Mouse (Mus musculus) embryonic facial prominence, embryonic 13.5 days (tissue): ENCODE data around the gene Usp25. TPM values are rescaled to one million over a fixed set of nuclear protein-coding genes. Genes with fewer than 3 reads are reported as not detected.

Source experiments
- ATAC-seq: fragments of 200-750 bp; cut with Nextera tagmentation; 2 replicates; pipeline ENCODE4 v1.8.0; 2017; ENCODE audit warnings: low read depth; ENCODE audit not compliant: insufficient number of reproducible peaks, insufficient read depth, low FRiP score, low TSS enrichment
- H3K27ac ChIP-seq: fragments of 300-500 bp; sonication (generic); 2 replicates; pipeline ENCODE4 v1.5.1; 2015; ENCODE audit warnings: moderate library complexity, mild to moderate bottlenecking, inconsistent platforms
- H3K27me3 ChIP-seq: fragments of 300-500 bp; sonication (generic); 2 replicates; pipeline ENCODE4 v1.6.1; 2015; ENCODE audit warnings: mild to moderate bottlenecking, inconsistent platforms
- H3K36me3 ChIP-seq: fragments of 300-500 bp; sonication (generic); 2 replicates; pipeline ENCODE4 v1.6.1; 2015; ENCODE audit warnings: mild to moderate bottlenecking, inconsistent platforms
- H3K4me1 ChIP-seq: fragments of 300-500 bp; sonication (generic); 2 replicates; pipeline ENCODE4 v1.6.1; 2015; ENCODE audit warnings: inconsistent platforms
- H3K4me2 ChIP-seq: fragments of 300-500 bp; sonication (generic); 2 replicates; pipeline ENCODE4 v1.6.1; 2015; ENCODE audit warnings: moderate library complexity, mild to moderate bottlenecking, inconsistent platforms
- H3K4me3 ChIP-seq: fragments of 300-500 bp; sonication (generic); 2 replicates; pipeline ENCODE4 v1.5.1; 2015; ENCODE audit warnings: mild to moderate bottlenecking, inconsistent platforms
- H3K9ac ChIP-seq: fragments of 300-500 bp; sonication (generic); 2 replicates; pipeline ENCODE4 v1.6.1; 2015; ENCODE audit warnings: mild to moderate bottlenecking, inconsistent platforms
- H3K9me3 ChIP-seq: fragments of 300-500 bp; sonication (generic); 2 replicates; pipeline ENCODE4 v1.6.1; 2016; ENCODE audit warnings: inconsistent platforms
- WGBS: fragments of 180-500 bp; shearing (Covaris S2); methylation state at CpG from one replicate; pipeline ENCODE4 v1.1.7; 2015; ENCODE audit warnings: mixed read lengths; 5-methylcytosine and 5-hydroxymethylcytosine counted together
- polyA plus RNA-seq: library from polyadenylated mRNA; unstranded; fragments of >200 nt; fragmentation: Nextera tagmentation; extraction: Ambion mirVana; gene quantifications from 2 replicates; pipeline ENCODE4 v1.2.1, GENCODE M21; 2015

The Usp25 gene
- polyA plus RNA-seq, 1 experiment from 2014 or later = 17.8 TPM

- Histone ChIP-seq H3K4me3 (no peak overlapping the region), H3K27ac (no peak overlapping the region), H3K9ac (no peak overlapping the region), H3K4me2 (no peak overlapping the region), H3K36me3 (peaks cover 19% of the 10 kb centered on the region), H3K4me1 (0 out of 2 replicates have a peak, but pooled peaks cover 3% of the 10 kb centered on the region), H3K27me3 (no peaks in the 10 kb centered on the region), H3K9me3 (no peaks in the 10 kb centered on the region)
- 84% methylated on average over 7 of the region's 7 CpGs for WGBS
- no peak for ATAC-seq
Measured at GRCm38 (mm10) chr16:77095017-77095551, 81.6 kb downstream of the Usp25 start.

- Histone ChIP-seq H3K36me3 (peaks cover 21% of the 10 kb centered on the region; the same call in 1 of the 2 replicates), H3K9ac (no peak overlapping the region), H3K4me3 (no peak overlapping the region), H3K27me3 (no peaks in the 10 kb centered on the region), H3K9me3 (no peaks in the 10 kb centered on the region), H3K4me1 (no peaks in the 10 kb centered on the region), H3K4me2 (no peak overlapping the region), H3K27ac (no peak overlapping the region)
- ATAC-seq = no peak
- WGBS = 66% methylated on average over 8 of the region's 8 CpGs
Measured at GRCm38 (mm10) chr16:77099018-77099869, 85.7 kb downstream of the Usp25 start.

- Histone ChIP-seq H3K9me3 (no peaks in the 10 kb centered on the region), H3K27ac (no peak overlapping the region), H3K9ac (no peak overlapping the region), H3K4me3 (no peak overlapping the region), H3K27me3 (no peaks in the 10 kb centered on the region), H3K4me1 (no peaks in the 10 kb centered on the region), H3K4me2 (no peak overlapping the region), H3K36me3 (peaks cover 13% of the 10 kb centered on the region; the same call in 1 of the 2 replicates)
- WGBS = 83% methylated on average over 5 of the region's 5 CpGs
- no peak for ATAC-seq
Measured at GRCm38 (mm10) chr16:77103637-77104264, 90.2 kb downstream of the Usp25 start.

- no peak for ATAC-seq
- Histone ChIP-seq H3K9ac (no peak overlapping the region), H3K4me2 (no peak overlapping the region), H3K27ac (no peak overlapping the region), H3K4me1 (no peaks in the 10 kb centered on the region), H3K4me3 (no peak overlapping the region), H3K27me3 (no peaks in the 10 kb centered on the region), H3K36me3 (peaks cover 24% of the 10 kb centered on the region), H3K9me3 (no peaks in the 10 kb centered on the region)
- WGBS = 83% methylated on average over 1 of the region's 1 CpGs
Measured at GRCm38 (mm10) chr16:77111268-77111667, 97.8 kb downstream of the Usp25 start.

GRCm38 (mm10) chr16:77125908-77126307 lies 112.4 kb downstream of the Usp25 start:
- Histone ChIP-seq H3K9me3 (no peaks in the 10 kb centered on the region), H3K36me3 (no peaks in the 10 kb centered on the region), H3K9ac (no peak overlapping the region), H3K27me3 (no peaks in the 10 kb centered on the region), H3K4me2 (no peak overlapping the region), H3K4me3 (no peak overlapping the region), H3K4me1 (0 out of 2 replicates have a peak, but pooled peaks cover 3% of the 10 kb centered on the region), H3K27ac (no peak overlapping the region)
- ATAC-seq = no peak
- WGBS = 61% methylated on average over 1 of the region's 1 CpGs

GRCm38 (mm10) chr16:77128683-77129082 lies 115.2 kb downstream of the Usp25 start:
- WGBS = 22% methylated on average over 5 of the region's 5 CpGs
- no peak for ATAC-seq
- Histone ChIP-seq H3K4me2 (no peak overlapping the region), H3K27me3 (no peaks in the 10 kb centered on the region), H3K9ac (no peak overlapping the region), H3K4me1 (peaks cover 10% of the 10 kb centered on the region), H3K4me3 (no peak overlapping the region), H3K36me3 (no peaks in the 10 kb centered on the region), H3K9me3 (no peaks in the 10 kb centered on the region), H3K27ac (no peak overlapping the region)

GRCm38 (mm10) chr16:77133055-77133454 lies 119.5 kb downstream of the Usp25 start:
- Histone ChIP-seq H3K27me3 (no peaks in the 10 kb centered on the region), H3K9me3 (no peaks in the 10 kb centered on the region), H3K4me3 (no peak overlapping the region), H3K36me3 (no peaks in the 10 kb centered on the region), H3K4me2 (no peak overlapping the region), H3K9ac (no peak overlapping the region), H3K4me1 (peaks cover 15% of the 10 kb centered on the region), H3K27ac (no peak overlapping the region)
- 88% methylated on average over 5 of the region's 5 CpGs for WGBS
- ATAC-seq = no peak

GRCm38 (mm10) chr16:77140651-77141050 lies 127.1 kb downstream of the Usp25 start:
- H3K36me3 ChIP-seq = no peaks in the 10 kb centered on the region
- H3K9me3 ChIP-seq = no peaks in the 10 kb centered on the region
- no peak for ATAC-seq
- H3K9ac ChIP-seq = no peak overlapping the region
- no peaks in the 10 kb centered on the region; the same call in 1 of the 2 replicates for H3K4me1 ChIP-seq
- H3K4me2 ChIP-seq = no peak overlapping the region
- H3K4me3 ChIP-seq = no peak overlapping the region
- 85% methylated on average over 7 of the region's 7 CpGs for WGBS
- no peaks in the 10 kb centered on the region for H3K27me3 ChIP-seq
- H3K27ac ChIP-seq = no peak overlapping the region

- no peak overlapping the region for H3K27ac ChIP-seq
- no peaks in the 10 kb centered on the region for H3K36me3 ChIP-seq
- no peak overlapping the region for H3K4me3 ChIP-seq
- H3K4me2 ChIP-seq = no peak overlapping the region
- no peak for ATAC-seq
- WGBS = 91% methylated on average over 5 of the region's 5 CpGs
- peaks cover 4% of the 10 kb centered on the region; the same call in 1 of the 2 replicates for H3K4me1 ChIP-seq
- H3K9ac ChIP-seq = no peak overlapping the region
- H3K9me3 ChIP-seq = no peaks in the 10 kb centered on the region
- H3K27me3 ChIP-seq = no peaks in the 10 kb centered on the region
Measured at GRCm38 (mm10) chr16:77146801-77147200, 133.3 kb downstream of the Usp25 start.

GRCm38 (mm10) chr16:77150338-77150737 lies 136.8 kb downstream of the Usp25 start:
- Histone ChIP-seq H3K27ac (no peak overlapping the region), H3K36me3 (no peaks in the 10 kb centered on the region), H3K4me1 (peaks cover 4% of the 10 kb centered on the region; the same call in 1 of the 2 replicates), H3K4me3 (no peak overlapping the region), H3K9ac (no peak overlapping the region), H3K4me2 (peak overlapping the region; percentile 16), H3K9me3 (no peaks in the 10 kb centered on the region), H3K27me3 (no peaks in the 10 kb centered on the region)
- no peak for ATAC-seq
- 40% methylated on average over 8 of the region's 8 CpGs for WGBS

GRCm38 (mm10) chr16:77150884-77151283 lies 137.4 kb downstream of the Usp25 start:
- no peak overlapping the region for H3K4me3 ChIP-seq
- H3K9ac ChIP-seq = no peak overlapping the region
- no peaks in the 10 kb centered on the region for H3K27me3 ChIP-seq
- no peaks in the 10 kb centered on the region for H3K36me3 ChIP-seq
- H3K4me2 ChIP-seq = peak overlapping the region; percentile 16; the same call in 1 of the 2 replicates
- H3K4me1 ChIP-seq = peaks cover 4% of the 10 kb centered on the region; the same call in 1 of the 2 replicates
- H3K27ac ChIP-seq = no peak overlapping the region
- 68% methylated on average over 4 of the region's 4 CpGs for WGBS
- H3K9me3 ChIP-seq = no peaks in the 10 kb centered on the region
- ATAC-seq = no peak
